Mouse (Mus musculus) gastrocnemius, adult 18-20 months (tissue): Measurements from ENCODE around the gene Espl1. TPM values are rescaled to one million over a fixed set of nuclear protein-coding genes. Genes with fewer than 3 reads are reported as not detected.

Experiments used
- DNase-seq: peaks from one replicate; pipeline ENCODE4 v3.0.0; 2021; ENCODE audit warnings: low spot score
- long read RNA-seq, 2 experiments: library from polyadenylated mRNA; stranded (forward); transcript quantifications; one replicate each; pipeline ENCODE4 v2.0.0; 2021
- total RNA-seq, 2 experiments: library from RNA; stranded (reverse); gene quantifications; 2 replicates each; pipeline ENCODE4 v1.2.3; 2021

Espl1 gene
- under 1 TPM; 0.21 to 0.36 TPM for total RNA-seq
- long read RNA-seq, experiment 1: 0 reads
- long read RNA-seq, experiment 2: 0 reads

DNA sequence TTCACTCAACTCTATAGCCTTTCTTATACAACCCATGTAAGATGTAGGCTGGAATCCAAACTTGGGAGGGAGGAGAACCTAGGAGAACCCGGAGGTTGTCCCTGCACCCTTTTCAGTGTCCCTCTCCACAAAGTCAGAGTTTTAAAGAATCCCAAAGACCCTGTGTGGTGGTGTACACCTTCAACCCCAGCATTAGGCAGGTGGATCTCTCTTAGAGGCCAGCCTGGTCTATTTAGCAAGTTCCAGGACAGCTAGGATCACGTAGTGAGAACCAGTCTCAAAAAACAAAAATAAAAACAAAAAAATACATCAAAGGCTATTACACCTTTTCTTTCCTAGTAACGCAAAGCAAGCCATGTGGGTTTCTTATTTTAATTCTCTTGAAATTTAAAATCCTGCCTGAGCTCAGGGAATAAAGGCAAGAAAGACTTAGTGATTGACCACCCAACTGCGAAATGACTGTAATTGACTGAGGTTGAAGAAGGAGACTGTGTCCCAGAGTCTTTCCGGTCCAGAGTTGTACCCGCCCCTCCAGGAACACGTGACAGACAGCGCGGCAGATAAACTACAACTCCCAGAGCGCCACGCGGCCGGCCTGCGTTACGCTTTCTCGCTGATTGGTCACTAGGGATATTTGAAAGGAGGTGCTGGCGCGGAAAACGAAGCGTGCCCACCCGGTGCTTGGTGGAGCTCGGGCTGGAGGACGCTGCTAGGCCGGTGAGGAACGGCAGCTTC, at the start of gene Espl1:
TSS of gene Espl1 (plus strand) at position 634 of the 735 bp plus-strand sequence.
- peak; percentile 94 for DNase-seq

DNA sequence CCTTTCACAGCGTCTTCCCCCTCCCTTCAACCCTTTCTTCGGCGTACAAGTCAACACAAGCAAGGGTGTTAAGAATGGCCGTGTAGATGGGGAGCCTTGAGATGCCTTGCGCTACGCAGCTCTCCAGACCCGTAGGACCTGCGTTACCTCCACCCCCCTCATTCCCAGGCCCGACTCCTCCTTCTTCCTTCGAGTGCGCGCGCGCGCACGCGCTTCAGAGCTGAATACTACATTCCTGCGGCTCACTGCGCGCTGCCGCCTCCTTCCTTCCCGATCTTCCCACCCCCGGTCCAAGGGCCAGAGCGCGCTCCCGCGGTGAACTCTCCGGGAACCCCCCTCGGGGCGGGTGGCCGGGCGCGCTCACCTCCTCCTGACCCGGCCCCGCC, 49.2 kb upstream of the Espl1 start:
- peak; percentile 94 for DNase-seq

DNA sequence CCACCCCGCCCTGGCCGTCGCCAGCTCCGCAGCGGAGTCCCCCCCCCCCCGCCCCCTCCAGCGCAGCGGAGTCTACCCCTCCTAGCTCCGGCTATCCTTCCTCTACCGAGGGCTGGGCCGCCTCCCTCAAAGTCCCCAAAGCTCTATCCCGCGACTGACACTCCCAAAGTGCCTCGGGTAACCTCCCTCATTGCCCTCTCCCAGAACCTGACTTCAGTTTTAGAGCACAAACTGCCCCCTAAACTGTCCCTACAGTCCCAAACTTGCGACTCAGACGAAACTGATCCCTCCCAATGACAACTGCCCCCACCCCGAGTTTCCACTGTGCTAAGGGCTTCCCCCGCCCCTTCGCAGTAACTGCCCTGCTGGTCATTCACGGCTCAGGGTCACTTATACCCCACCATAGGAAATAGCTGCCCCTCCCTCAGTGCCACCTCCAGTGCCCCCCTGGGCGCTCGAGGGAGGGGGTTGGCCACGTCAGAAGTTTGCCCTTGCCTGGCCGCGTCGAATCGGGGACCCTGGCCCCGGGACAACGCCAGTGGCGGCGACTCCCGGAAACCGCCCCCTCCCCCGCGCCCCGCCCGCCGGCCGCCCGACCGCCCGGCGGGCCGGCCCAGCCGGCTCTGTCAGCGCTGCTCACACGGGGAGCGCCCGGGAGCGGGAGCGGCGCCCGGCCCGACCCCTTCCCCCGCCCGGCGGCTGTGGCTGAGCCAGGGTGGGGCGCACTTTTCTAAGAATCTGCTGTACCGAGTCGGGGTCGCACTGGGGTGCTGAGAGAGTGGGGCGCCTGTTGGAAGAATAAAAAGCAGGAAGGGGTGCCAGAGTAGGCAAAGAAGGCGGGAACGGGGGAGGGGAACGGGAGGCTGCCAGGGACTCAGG, 48.6 kb upstream of the Espl1 start:
- peak; percentile 72 for DNase-seq

DNA sequence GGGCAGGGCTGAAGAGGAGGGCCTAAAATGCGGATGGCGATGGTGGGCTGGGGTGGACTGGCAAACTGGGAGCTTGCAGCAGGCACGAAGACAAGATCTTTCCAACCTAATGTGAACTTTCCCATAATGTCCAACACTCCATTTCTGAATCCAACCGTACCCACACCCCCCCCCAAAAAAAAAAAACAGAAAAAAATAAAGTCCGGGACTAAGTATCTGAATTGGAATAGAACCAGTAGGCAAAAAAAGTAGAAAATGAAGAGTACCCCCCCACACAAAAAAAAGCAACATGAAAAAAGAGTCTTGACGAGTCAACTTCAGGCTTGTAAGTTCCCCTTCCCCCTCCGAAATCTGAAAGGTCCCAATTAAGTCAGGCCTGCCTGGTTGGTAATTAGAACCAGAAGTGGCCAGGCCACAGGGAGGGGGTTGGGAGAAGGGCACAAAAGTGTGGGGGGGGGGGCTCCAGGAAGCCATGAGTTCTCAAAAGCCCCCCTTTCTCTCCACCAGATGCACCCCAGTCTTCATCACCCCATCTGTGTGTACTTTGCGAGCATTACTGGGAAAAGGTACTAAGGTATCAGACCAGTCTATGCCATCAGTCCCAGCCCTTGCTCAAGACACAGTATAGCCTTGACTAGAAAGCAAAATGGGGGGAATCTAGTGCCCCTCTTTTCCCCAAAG, 47.8 kb upstream of the Espl1 start:
- DNase-seq: no peak

DNA sequence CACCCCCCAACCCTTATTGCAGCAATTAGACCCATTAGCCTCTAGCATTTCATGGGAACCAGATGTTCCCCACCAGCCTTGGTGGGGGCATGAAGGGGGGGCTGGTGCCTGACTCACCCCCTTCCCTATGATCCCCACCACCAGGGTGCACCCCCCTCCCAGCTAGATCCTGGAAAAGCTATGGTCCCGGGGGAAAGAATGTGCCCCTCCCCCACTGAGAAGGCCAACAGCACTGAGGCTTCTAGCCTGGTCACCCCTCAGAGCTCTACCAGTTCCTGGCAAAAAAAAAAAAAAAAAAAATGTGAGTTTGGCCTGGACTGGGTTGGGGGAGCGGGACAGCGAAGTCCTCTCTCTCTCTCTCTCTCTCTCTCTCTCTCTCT, 47.3 kb upstream of the Espl1 start:
- no peak for DNase-seq

DNA sequence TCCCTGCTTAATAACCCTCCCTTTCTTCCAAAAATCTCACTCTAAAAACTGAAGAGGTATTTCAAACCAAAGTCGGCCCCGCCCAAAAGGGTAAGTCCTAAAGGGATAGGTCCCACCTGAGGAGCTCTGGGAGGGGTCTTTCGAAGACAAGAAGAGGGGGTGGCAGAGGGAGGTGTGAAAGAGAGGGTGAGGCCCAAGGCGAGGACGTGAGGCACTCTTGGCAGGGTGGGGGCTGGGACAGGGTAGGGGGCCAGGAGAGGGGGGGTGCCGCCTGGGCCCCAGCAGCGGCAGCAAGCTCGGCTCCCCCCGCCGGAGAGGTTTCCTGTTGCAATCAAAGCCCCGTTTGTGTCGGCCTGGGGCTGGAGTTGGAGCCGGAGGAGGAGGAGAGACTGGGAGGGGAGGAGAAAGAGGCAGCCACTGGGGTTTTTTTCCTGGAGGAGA, 46.8 kb upstream of the Espl1 start:
- DNase-seq: no peak

DNA sequence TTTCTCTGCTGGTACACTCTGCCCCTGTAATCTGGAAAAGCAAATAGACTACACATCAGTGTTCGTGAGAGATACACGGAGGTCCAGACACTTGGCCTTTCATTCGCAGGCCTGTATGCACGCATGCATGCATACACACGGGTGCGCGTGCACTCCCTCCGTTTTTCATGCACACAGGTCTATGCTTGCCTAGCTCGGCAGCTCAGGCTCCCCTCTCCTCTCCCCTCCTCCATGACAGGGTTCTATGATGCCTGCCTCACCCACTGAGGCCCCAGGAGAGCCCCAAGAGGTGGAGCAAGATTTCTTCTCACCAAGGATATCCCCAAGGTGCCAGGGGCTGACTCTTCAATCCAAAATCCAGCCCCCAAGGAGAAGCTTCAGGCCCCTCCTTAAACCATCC, 46.1 kb upstream of the Espl1 start:
- DNase-seq: no peak

DNA sequence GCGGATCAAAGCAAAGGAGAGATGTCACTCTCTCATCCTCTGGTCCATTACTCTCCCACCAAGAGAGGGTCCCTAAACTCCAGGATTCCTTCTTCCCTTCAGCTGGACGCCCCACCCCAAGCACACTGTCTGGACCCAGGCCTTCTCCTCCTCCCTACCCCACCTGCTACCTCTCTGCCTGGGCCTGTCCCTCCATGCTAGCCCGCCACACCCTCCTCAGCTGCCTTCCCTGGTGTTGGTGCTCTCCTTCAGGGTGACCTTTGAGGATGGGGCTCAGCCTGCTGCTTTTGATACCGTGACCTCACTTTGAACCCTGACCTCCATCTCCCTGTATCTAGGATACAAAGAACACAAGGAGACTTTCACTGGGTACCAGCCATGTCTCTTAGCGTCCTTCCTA, 45.5 kb upstream of the Espl1 start:
- no peak for DNase-seq

DNA sequence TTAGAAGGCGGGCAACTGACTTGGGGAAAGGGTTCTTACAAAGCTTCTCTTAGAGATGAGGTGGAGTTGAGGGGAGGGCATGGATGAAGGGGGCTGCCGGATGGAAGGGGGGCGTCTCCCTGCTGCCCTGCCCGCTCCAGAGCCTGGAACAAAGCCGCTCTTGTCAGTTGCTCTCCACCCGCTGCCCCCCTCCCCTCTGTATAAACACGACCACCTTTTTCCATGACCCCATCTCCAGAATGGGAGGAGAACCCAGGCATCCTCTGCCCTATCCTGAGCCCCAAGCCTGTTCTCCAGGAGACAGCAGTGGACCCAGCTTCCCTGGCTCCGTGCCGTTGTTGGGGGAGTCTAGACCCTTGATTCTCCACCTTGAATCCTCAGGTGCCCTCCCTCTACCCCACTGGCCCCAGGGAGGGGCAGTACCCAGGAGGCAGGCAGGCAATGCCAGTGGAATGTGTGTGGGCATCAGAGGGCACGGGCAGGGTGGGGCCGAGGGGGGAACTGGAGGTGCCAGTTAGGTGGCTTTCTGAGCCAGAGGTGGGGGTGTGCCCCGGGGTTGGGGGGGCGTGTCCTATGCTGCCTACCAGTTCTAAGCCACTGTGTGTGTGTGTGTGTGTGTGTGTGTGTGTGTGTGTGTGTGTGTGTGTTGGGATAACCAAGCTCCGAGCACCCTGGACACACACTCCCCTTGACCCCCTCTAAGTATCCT, 40.4 kb upstream of the Espl1 start:
- no peak for DNase-seq

DNA sequence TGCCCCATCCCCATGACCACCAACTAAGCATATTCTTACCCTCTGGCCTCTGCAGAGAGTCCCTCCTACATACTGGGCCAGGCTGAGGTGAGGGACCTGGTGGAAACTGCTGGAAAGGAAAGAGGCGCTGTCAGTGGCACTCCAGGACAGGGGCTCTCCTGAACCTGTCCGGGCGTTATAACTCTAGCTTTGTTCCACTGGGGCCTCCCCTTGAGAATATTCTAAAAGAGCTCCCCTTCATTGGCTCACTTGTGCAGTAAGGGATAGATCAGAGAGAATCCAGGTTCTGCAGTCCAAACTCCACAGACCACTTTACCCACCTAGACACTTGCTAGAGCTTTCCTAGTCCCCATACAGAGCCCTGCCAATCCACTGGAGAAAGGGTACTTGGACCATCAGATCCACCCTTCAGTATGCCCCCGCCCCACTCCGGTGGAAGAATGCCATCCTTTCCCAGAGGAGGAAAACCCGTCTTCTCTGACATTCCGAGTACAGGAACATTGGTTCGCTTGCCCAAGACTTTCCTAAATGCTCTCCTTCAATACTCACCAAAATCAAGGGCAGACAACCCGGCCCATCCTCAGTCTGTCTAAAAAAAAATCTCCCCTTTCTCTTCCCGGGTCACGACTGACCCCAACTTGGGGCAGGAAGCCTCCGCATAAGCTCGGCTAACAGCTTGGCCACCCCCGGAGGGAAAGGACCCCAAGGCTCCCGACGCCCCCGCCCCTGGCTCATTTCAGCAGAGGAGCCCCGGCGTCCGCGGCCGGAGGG, 39.5 kb upstream of the Espl1 start:
- no peak for DNase-seq

DNA sequence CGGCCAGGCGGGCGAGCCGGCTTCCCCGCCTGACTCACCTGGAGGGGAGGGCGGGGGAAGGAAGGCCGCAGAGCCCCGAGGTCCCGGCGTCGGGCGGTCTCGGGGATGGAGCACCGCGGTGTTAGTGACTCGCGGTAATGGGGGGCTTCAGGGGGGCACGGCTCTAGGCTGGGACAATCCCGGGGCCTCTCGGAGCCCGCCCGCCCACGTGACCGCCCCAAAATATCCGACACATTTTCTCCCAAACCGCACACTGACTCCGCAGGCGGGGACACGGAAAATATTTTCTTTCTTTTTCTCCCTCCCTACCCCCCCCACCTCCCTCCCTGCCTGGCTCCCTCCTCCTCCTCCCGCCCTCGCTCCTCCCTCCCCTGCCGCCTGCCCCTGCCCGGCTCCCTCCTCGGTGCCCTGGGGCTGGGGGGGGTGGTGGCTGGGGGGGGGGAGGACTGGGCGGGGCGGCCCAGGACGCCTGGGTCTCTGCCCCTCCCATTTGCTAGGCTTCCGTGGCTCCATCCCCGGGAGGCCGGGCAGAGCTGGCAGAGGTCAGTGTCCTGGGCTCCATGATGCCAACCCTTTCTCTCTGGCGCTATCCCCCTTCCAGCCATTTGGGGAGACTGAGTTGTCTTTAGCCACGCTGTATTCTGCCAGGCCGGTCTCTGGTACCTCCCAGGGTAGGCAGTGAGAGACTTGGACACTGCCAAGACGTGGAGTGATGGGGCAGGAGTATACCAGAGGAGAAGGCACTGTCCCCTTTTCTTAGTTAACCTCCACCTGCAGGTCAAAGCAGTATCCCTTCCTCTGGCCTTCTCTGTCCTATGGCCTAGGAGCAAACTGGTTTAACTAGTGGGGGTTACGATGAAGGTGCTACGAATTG, 38.6 kb upstream of the Espl1 start, which contains the start of gene Rarg:
TSS of gene Rarg (minus strand) at position 316 of the 874 bp plus-strand sequence.
- no peak for DNase-seq

DNA sequence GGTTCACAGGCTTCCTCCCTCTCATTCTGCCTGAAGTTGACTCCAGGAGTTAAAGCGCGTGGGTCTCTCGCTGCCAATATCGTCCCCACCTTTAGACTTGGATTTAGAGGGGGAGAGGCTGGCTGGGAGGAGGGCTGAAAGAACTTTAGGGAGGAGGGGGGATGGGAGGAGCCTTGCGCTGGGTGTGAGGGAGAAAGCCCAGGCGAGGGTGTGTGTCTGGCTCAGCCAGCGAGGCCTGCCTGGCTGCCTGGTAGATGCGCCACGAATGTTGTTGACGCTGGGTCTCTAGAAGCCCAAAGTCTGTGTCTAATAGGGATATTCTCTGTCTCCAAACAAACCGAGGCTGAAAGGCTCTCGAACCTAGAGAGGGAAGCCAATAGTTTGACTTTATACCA, 38.0 kb upstream of the Espl1 start:
- DNase-seq: peak; percentile 71

DNA sequence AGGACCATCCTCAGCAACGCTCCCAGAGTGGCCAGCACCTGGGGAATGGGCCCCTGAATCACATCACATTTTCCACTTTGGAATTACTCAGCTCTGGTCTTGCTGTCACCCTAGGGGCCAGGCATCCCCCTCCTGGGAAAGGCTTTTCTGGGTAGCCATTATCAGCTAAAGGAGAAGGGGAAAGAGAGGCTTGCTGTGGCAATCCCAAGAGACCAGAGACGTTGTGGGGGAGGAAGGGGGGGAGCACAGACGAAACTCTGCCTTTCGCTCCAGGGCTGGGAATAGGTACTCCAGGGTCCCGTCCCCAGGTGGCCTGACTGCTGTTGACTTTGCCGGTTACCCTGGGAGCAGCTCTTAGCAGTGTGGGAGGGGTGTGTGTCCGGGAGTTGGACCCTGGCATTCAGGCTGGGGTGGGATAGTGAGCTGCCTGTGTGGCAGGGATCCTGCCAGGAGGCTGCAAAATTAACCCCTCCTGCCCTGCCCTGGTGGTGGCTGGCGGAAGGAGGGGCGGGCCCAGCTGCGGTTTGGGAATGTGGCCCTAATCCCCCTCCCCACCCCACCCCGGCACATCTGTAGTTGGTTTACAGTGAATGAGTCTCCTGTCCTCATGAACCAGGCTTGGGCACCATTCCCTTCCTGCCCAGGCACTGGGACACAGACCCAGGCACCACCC, 37.3 kb upstream of the Espl1 start:
- DNase-seq: no peak

DNA sequence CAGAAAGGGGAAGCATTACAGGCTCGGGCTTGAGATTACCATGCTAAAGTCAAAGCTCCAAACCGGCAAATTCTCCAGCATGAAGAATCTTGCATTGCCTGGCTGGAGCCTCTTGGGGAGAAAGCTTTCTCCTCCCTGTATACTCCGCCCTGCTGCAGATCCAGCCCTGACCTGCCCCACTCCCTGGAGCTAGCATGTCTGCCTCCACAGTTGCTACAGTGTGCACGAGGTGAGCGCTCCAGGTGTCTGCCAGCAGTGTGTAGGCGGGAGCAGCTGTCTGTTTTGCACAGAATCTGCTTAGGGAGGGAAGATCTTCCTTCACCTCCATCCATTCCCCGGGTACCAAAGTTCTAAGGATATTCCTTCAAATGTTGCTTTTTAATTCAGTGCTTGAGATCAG, 33.5 kb upstream of the Espl1 start:
- DNase-seq: no peak

DNA sequence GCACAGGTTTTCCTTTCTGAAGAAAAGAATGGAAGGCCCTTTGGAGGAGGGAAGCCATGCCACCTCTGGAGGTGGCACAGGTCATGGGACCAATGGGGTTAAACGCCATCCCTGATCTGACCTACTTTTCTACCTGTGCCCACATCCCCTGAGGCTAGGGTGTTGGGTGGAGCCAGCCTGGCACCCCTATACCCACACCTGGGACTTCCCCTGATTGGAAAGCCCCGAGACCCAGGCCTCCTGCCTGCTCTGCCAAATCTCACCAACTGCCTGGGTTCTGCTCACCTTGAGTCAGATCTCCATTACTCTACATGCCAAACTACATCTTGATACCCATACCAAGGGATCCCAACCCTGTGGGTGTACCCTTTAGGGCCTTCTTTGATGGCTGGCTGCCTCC, 33.0 kb upstream of the Espl1 start:
- no peak for DNase-seq

DNA sequence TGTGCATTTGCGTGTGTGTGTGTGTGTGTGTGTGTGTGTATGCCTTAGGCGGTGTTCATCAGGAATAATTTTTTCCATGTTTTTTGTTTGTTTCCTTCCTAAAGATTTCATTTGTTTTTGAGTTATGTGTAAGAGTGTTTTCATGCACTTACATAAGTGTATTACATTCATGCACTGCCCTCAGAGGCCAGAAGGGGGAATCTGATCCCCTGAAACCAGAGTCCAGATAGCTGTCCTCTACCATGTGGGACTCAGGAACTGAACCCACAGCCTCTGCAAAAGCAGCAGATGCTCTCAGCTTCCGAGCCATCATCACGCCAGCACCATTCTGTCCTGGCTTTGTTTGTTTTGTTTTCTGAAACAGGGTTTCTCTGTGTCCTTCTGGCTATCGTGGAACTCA, 30.5 kb upstream of the Espl1 start:
- no peak for DNase-seq

DNA sequence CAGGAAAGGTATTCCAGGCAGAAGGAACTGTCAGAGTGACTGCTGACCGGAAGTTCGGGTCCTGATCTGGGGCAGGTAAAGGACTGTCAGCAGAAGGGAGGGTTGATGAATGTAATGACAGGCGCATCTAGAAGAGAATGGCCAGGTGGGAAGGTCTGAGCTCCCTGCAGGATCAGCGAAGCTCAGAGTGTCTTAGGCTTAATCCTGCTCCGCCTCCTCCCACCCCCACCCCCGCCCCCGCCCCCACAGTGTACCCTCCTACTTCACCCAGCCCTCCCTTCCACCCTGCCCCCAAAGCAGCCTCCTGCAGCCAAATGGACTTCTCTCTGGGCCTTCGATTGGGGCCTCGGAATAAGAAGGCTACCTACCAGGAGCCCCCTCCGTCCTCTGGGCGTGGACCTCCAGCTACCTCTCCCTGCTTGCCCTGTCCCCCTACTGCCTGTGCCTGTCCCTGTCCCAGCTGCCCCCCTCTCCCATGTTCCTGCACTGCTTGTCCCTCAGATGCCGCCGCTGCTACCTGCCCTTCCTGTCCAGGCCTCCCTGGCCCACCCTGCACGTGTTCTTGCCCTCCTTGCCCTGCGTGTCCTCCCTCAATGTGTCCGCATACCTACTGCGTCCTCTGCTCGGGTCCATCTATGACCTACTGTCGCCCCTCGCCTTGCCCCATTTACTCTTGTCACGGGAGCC, 25.6 kb upstream of the Espl1 start, which contains the start of gene Gm9918:
TSS of gene Gm9918 (plus strand) at position 290 of the 687 bp plus-strand sequence.
- no peak for DNase-seq

DNA sequence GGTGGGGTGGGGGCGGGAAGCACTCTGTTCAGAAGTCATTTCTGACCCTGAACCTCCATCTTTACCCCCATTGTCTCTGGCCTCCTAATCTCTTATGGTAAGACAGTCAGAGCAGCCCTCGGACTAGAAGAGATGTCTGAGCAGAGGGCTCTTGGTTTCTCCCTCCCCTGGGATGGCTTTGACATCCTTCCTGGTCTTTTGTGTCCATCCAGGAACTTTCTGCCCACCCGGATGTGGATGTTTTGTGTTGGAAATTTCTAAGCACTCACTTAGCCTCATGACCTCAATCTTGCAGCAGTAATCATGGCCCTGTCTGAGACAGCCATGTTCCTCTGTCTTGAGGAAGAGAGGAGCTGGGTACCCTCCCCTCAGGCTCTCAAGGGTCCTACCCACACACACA, 24.6 kb upstream of the Espl1 start:
- DNase-seq: no peak
